Mouse (Mus musculus) neural tube, embryonic 14.5 days (tissue): ENCODE results near the gene Ttll4. TPM values are rescaled to one million over a fixed set of nuclear protein-coding genes. Genes with fewer than 3 reads are reported as not detected.
A peak's percentile ranks its signal among the peaks of the same experiment; 100 is the strongest.

Experiments used
- ATAC-seq: fragments of 200-750 bp; cut with Nextera tagmentation; 2 replicates; pipeline ENCODE4 v1.8.0; 2017; ENCODE audit warnings: low read depth, mild to moderate bottlenecking, moderate TSS enrichment, moderate library complexity
- H3K27ac ChIP-seq: fragments of 300-500 bp; sonication (generic); 2 replicates; pipeline ENCODE4 v1.5.1; 2014; ENCODE audit warnings: low read depth, mild to moderate bottlenecking, control low read depth, low read length, moderate library complexity, mixed read lengths
- H3K27me3 ChIP-seq: fragments of 300-500 bp; sonication (generic); 2 replicates; pipeline ENCODE4 v1.6.1; 2014; ENCODE audit warnings: low read length; ENCODE audit not compliant: control insufficient read depth, insufficient read depth
- H3K36me3 ChIP-seq: fragments of 300-500 bp; sonication (generic); 2 replicates; pipeline ENCODE4 v1.6.1; 2014; ENCODE audit warnings: low read length, mixed read lengths; ENCODE audit not compliant: control insufficient read depth, insufficient read depth
- H3K4me1 ChIP-seq: fragments of 300-500 bp; sonication (generic); 2 replicates; pipeline ENCODE4 v1.6.1; 2014; ENCODE audit warnings: low read length; ENCODE audit not compliant: control insufficient read depth, insufficient read depth
- H3K4me2 ChIP-seq: fragments of 300-500 bp; sonication (generic); 2 replicates; pipeline ENCODE4 v1.6.1; 2014; ENCODE audit warnings: mild to moderate bottlenecking, low read depth, low read length, control low read depth
- H3K4me3 ChIP-seq: fragments of 300-500 bp; sonication (generic); 2 replicates; pipeline ENCODE4 v1.5.1; 2014; ENCODE audit warnings: low read depth, low read length, control low read depth, mixed read lengths
- H3K9ac ChIP-seq: fragments of 300-500 bp; sonication (generic); replicated peaks from 2 replicates; pipeline ENCODE4 v1.6.1; 2014; ENCODE audit warnings: low read depth, mild to moderate bottlenecking, control low read depth, low read length, mixed read lengths
- H3K9me3 ChIP-seq: fragments of 300-500 bp; sonication (generic); 2 replicates; pipeline ENCODE4 v1.6.1; 2016; ENCODE audit warnings: low read length; ENCODE audit not compliant: control insufficient read depth
- WGBS: fragments of 180-500 bp; shearing (Covaris S2); extraction: QIAGEN DNeasy Blood & Tissue Kit; methylation state at CpG from one replicate; pipeline ENCODE4 v1.1.7; 2014; 5-methylcytosine and 5-hydroxymethylcytosine counted together
- polyA plus RNA-seq: library from polyadenylated mRNA; unstranded; fragments of >200 nt; fragmentation: Nextera tagmentation; extraction: Ambion mirVana; gene quantifications from 2 replicates; pipeline ENCODE4 v1.2.1, GENCODE M21; 2014

Gene Ttll4
- polyA plus RNA-seq: 11.6 and 17.1 TPM in 2 replicates

DNA sequence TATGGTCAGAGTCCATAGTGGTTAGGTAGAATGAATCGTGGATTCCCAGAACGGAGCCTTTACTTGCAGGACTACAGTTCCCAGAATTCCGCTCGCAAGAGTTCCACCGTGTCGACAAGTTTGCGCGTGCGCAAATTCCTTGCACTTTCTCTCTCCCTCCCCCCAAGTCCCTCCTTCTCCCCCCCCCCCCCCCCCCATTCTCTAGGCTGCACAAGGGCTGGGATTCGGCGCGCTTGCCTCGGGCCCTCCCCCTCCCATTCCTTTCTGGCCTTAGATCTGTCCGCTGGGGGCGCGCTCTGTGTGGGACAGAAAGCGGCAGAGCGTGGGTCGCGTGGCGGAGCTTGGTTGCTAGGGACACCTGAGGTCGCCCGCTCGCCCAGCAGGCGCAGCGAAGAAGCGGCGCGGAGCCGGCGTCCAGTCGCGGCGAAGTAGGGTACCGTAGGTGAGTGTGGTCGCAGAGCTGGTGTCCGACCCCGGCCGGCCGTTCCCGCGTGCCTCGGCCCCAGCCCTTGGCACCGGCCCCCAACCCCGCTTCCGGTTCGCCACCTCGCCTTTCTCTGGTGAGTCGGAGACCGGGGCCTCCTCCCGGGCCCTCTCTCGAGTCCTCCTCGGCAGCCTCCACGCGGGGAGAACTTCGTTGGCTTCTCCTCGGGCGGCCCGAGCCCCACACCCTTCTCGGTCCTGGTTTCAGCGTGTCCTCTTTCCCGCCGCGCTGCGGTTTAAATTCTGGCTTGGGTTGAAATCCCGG lies at the start of gene Ttll4:
Gene Ttll4, plus strand, starts transcription at position 298 of the 748 bp plus-strand sequence.
- no peaks in the 10 kb centered on the region for H3K9me3 ChIP-seq
- peak within 1 kb of the TSS; percentile 75 for H3K27ac ChIP-seq
- H3K4me2 ChIP-seq: peak within 1 kb of the TSS; percentile 75
- H3K4me1 ChIP-seq: peaks cover 6% of the 10 kb centered on the region
- H3K36me3 ChIP-seq: no peaks in the 10 kb centered on the region
- ATAC-seq: peak; percentile 99
- peak within 1 kb of the TSS; percentile 72 for H3K9ac ChIP-seq
- under 1% methylated on average over 35 of the region's 66 CpGs for WGBS
- H3K27me3 ChIP-seq: no peaks in the 10 kb centered on the region
- H3K4me3 ChIP-seq: peak within 1 kb of the TSS; percentile 84

GRCm38 (mm10) chr1:74624183-74624582 lies 37.4 kb upstream of the Ttll4 start:
- no peaks in the 10 kb centered on the region for H3K9me3 ChIP-seq
- H3K36me3 ChIP-seq: peaks cover 24% of the 10 kb centered on the region
- no peak overlapping the region for H3K4me3 ChIP-seq
- no peaks in the 10 kb centered on the region for H3K4me1 ChIP-seq
- no peak for ATAC-seq
- no peak overlapping the region for H3K9ac ChIP-seq
- no peak overlapping the region for H3K27ac ChIP-seq
- no peaks in the 10 kb centered on the region for H3K27me3 ChIP-seq
- H3K4me2 ChIP-seq: no peak overlapping the region
- WGBS: 91% methylated on average over 1 of the region's 1 CpGs

- no peaks in the 10 kb centered on the region for H3K9me3 ChIP-seq
- no peak overlapping the region for H3K4me3 ChIP-seq
- WGBS: 94% methylated on average over 4 of the region's 4 CpGs
- no peaks in the 10 kb centered on the region for H3K27me3 ChIP-seq
- ATAC-seq: no peak
- H3K4me1 ChIP-seq: no peaks in the 10 kb centered on the region
- peaks cover 24% of the 10 kb centered on the region for H3K36me3 ChIP-seq
- H3K4me2 ChIP-seq: no peak overlapping the region
- no peak overlapping the region for H3K27ac ChIP-seq
- H3K9ac ChIP-seq: no peak overlapping the region
Observed at GRCm38 (mm10) chr1:74626076-74626475, 35.5 kb upstream of the Ttll4 start.

DNA sequence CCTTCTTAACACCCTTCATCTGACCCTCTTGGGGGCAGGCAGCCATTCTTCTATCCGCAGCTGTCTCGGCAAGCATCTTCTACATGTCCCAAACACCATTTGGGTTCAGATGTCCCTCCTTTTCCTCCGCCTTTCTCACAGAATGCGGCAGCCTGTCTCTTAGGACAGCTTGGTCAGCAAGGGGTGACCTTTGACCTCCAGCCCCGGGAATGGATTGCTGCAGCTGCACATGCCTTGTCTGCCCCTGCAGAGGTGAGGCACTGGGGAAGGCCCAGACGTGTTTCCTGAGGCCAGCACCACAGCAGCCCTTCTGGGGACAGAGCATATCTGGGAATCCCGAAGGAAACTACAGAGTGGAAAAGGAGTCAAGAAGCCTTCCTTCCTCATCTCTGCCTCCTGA lies 33.5 kb upstream of the Ttll4 start:
- ATAC-seq: no peak
- WGBS: 43% methylated on average over 7 of the region's 7 CpGs
- peaks cover 24% of the 10 kb centered on the region for H3K36me3 ChIP-seq
- no peak overlapping the region for H3K4me3 ChIP-seq
- H3K27ac ChIP-seq: no peak overlapping the region
- H3K27me3 ChIP-seq: no peaks in the 10 kb centered on the region
- no peak overlapping the region for H3K9ac ChIP-seq
- H3K9me3 ChIP-seq: no peaks in the 10 kb centered on the region
- no peaks in the 10 kb centered on the region for H3K4me1 ChIP-seq
- no peak overlapping the region for H3K4me2 ChIP-seq

DNA sequence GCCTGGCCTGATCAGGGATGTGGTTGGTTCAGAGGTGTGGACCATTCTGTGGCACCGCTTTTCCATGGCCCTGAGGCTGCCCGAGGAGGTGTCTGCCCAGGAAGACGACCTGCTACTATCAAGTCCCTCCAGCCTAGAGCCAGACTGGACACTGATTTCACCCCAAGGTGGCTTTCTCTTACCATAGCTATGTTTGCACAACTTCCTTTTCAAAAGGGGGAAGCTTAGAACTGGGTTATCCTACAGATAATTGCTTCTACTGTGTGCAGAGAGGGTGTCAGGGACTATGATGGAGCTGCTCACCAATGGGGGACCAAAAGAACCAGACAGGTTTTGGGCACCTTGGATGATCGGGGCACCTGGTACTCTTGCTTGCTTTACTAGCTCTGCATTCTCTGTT lies 28.8 kb upstream of the Ttll4 start:
- Histone ChIP-seq H3K4me2 (no peak overlapping the region), H3K27ac (no peak overlapping the region), H3K4me1 (no peaks in the 10 kb centered on the region), H3K36me3 (peaks cover 15% of the 10 kb centered on the region), H3K27me3 (no peaks in the 10 kb centered on the region), H3K9me3 (no peaks in the 10 kb centered on the region), H3K4me3 (no peak overlapping the region), H3K9ac (no peak overlapping the region)
- WGBS: 92% methylated on average over 4 of the region's 4 CpGs
- ATAC-seq: no peak

DNA sequence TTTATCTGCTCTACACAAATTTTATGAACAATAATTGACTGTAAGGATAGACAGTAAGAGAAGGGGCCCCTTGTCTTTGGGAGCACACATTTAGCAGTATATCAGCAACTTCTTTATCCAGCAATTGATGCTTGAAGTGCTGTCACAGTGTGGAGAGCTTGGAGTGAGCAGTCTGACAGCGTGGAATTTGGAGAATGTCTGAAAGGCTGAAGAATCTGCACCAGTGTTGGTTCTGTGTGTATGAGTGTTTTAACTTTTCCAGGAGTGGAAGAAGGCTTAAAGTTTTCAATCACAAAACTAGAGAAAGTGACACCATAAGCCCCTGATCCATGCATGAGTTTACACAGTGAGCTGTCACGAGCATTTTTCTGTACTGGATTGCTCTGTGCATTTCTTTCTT lies 18.0 kb upstream of the Ttll4 start:
- no peak for ATAC-seq
- 87% methylated on average over 2 of the region's 2 CpGs for WGBS
- Histone ChIP-seq H3K36me3 (no peaks in the 10 kb centered on the region), H3K4me2 (no peak overlapping the region), H3K9me3 (no peaks in the 10 kb centered on the region), H3K4me3 (no peak overlapping the region), H3K27ac (no peak overlapping the region), H3K27me3 (no peaks in the 10 kb centered on the region), H3K4me1 (no peaks in the 10 kb centered on the region), H3K9ac (no peak overlapping the region)

GRCm38 (mm10) chr1:74643926-74644325 lies 17.6 kb upstream of the Ttll4 start:
- Histone ChIP-seq H3K9ac (no peak overlapping the region), H3K9me3 (no peaks in the 10 kb centered on the region), H3K4me3 (no peak overlapping the region), H3K4me1 (no peaks in the 10 kb centered on the region), H3K27me3 (no peaks in the 10 kb centered on the region), H3K27ac (no peak overlapping the region), H3K36me3 (no peaks in the 10 kb centered on the region), H3K4me2 (no peak overlapping the region)
- no peak for ATAC-seq

DNA sequence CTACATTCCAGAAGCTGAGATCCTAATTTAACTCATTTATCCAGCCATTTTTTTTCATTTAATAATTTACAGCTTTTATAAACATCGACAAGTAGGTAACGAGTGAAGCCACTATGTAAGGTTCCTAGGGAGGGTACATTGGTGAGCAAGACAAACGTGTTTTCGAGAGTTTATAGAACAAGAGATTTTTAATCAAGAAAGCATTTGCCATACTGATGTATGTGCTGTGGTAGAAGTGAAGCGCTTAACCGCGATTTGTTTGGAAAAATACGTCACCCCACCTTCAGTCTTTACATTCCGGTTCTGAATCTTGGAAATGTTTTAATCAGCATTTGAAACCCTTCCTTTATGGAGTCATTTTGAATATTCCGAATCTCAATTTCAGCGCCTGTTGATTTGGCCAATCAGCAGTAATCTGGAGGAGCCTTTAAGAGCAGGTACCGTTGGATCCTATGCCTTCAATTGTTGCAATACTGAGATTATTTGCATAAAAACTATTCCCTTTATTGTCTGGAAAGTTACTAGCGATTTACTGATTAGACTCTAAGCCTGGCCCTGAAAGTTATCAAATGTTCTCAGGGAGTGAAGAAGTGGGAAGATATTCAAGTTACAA lies 814 bp downstream of the Ttll4 start:
- WGBS: 2% methylated on average over 13 of the region's 13 CpGs
- Histone ChIP-seq H3K4me1 (peaks cover 6% of the 10 kb centered on the region), H3K4me2 (peak overlapping the region; percentile 75), H3K27me3 (no peaks in the 10 kb centered on the region), H3K9ac (peak overlapping the region; percentile 72), H3K27ac (peak overlapping the region; percentile 75), H3K4me3 (peak overlapping the region; percentile 84), H3K36me3 (no peaks in the 10 kb centered on the region), H3K9me3 (no peaks in the 10 kb centered on the region)
- no peak for ATAC-seq

GRCm38 (mm10) chr1:74665153-74665552 lies 3.6 kb downstream of the Ttll4 start:
- no peak overlapping the region for H3K27ac ChIP-seq
- H3K27me3 ChIP-seq: no peaks in the 10 kb centered on the region
- H3K9ac ChIP-seq: no peak overlapping the region
- no peaks in the 10 kb centered on the region for H3K36me3 ChIP-seq
- H3K4me2 ChIP-seq: no peak overlapping the region
- 81% methylated on average over 6 of the region's 6 CpGs for WGBS
- H3K4me3 ChIP-seq: no peak overlapping the region
- ATAC-seq: no peak
- peaks cover 6% of the 10 kb centered on the region for H3K4me1 ChIP-seq
- no peaks in the 10 kb centered on the region for H3K9me3 ChIP-seq
